Mouse (Mus musculus): ENCODE data around the gene Sgsm3.

Gene Sgsm3

DNA sequence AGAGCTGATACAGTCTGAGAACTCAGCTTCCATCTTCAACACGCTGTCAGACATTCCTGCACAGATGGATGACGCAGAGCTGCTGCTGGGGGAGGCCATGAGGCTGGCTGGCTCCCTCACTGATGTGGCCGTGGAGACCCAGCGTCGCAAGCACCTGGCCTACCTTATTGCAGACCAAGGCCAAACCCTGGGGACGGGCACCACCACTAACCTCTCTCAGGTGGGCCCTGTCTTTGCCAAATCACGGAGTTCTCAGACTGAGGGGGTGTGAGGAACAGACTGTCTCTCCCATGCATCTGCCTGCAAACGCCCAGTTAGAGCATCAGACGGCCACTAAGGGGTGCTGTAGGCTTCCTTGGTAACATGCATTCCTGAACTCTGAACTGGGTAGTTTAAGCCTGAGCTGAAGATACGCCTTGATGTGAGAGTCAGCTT lies 31.1 kb downstream of the Sgsm3 start:
- TF ChIP-seq GATA4 (IDR thresholded peaks at IDR 0.05; ENCODE audit: insufficient replicate concordance, low read length) = no peak

DNA sequence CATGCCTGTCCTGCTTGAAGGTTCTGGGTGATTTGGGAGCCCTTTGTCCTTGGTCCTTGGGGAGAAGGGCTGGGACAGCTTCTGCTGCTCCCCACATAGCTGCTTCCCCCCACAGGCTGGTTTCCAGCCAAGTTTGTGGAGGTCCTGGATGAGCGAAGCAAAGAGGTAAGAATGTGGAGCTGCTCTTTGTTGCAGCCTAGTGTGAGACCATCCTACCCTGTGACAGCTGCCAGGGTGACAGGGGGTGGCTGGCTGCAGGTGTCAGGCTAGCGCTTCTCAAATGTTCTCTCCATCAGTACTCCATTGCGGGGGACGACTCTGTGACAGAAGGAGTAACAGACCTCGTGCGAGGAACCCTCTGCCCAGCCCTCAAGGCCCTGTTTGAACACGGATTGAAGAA lies 32.5 kb downstream of the Sgsm3 start:
- no peak for TF ChIP-seq GATA4 (IDR thresholded peaks at IDR 0.05; ENCODE audit: insufficient replicate concordance, low read length)

DNA sequence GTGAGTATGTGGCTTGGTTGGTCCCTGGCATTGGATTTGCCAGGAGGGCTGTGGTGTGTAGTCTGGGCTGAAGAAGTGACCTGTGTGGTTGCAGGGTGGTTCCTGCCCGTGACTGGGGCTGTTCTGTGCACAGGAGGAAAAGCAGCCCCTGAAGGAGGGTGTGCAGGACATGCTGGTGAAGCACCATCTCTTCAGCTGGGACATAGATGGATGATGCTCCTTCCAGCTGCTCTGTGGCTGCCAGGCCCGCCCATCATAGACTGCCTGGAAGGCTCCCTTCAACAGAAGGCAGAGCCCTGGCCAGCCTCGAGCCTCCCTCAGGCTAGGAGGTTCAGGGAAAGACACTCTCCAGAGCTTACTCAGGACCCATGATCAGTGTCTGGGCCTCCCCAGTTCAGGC lies 34.0 kb downstream of the Sgsm3 start:
- TF ChIP-seq GATA4 (IDR thresholded peaks at IDR 0.05; ENCODE audit: insufficient replicate concordance, low read length) = no peak

- TF ChIP-seq GATA4 (IDR thresholded peaks at IDR 0.05; ENCODE audit: insufficient replicate concordance, low read length) = no peak
Measured at GRCm38 (mm10) chr15:81012359-81012758, 34.8 kb downstream of the Sgsm3 start.

DNA sequence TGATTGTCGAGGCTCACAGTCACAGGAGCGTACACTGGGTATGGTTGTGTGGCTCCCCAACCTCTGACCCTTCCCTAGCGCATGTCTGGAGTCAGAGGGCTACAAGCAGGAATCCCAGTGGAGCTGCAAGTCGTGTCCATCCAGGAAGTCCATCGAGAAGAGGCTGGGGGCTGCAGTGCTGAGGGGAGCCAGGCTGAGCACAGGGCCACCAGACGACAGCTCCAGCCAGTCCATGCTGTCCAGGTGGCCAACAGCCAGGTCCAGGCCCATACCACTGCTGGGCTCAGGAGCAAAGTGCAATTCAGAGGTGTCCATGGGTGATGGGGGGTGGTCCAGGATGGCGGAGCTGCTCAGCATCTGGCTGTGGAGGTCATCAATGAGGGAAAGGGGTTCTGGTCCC lies 35.6 kb downstream of the Sgsm3 start:
- no peak for TF ChIP-seq GATA4 (IDR thresholded peaks at IDR 0.05; ENCODE audit: insufficient replicate concordance, low read length)

DNA sequence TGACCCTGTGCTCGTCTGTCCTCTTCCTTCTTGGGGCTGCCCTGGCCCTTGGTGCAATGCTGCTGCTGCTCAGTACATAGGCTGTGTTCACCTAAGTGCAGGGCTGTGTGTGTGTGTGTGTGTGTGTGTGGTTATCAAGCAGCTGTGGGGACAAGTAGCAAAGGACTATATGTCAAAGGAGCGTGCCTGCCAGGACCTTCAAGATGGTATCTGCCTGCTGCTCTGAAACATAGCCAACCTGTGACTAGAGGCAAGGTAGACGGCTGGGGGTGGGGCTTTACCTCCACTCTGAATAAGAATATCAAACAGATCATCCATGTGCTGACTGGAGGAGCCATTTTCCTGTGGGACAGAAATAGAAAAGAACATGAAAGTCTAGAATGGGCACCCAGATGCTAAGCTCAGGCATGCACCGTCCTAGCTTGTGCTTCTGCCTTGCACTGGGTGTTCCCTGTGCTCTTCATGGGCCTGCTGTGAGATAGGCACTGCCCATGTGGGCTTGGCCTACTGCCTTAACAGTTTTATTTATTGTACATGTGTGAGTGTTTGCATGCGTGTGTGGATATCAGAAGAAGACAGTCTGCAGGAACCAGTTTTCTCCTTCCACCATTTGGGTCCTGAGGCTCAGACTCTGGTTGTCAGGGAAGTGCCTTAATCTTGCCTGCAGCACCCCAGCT lies 37.6 kb downstream of the Sgsm3 start:
- TF ChIP-seq GATA4 (IDR thresholded peaks at IDR 0.05; ENCODE audit: insufficient replicate concordance, low read length) = no peak

- TF ChIP-seq GATA4 (IDR thresholded peaks at IDR 0.05; ENCODE audit: insufficient replicate concordance, low read length) = no peak
Measured at GRCm38 (mm10) chr15:81016488-81016887, 38.9 kb downstream of the Sgsm3 start.

DNA sequence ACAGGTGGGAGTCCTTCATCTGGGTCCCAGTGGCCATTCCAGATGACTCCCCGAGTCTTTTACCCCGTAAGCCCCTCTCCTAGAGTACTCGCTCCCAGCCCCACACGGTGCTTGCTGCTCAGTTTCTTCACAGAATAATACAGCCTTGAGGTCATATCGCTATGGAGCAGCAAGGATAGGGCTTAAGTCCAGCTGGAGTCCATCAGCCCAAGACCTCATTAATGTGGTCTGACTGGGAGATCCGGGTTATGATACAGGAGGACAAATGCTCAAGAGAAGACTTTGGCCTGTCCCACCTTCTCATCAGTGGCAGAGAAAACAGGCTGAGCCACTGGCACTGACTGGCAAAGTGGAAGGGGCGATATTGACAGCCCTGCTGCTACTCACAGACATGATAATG lies 39.7 kb downstream of the Sgsm3 start:
- TF ChIP-seq GATA4 (IDR thresholded peaks at IDR 0.05; ENCODE audit: insufficient replicate concordance, low read length) = no peak

- TF ChIP-seq GATA4 (IDR thresholded peaks at IDR 0.05; ENCODE audit: insufficient replicate concordance, low read length) = no peak
Measured at GRCm38 (mm10) chr15:81021377-81021776, 43.8 kb downstream of the Sgsm3 start.

GRCm38 (mm10) chr15:81022437-81022836 lies 44.9 kb downstream of the Sgsm3 start:
- TF ChIP-seq GATA4 (IDR thresholded peaks at IDR 0.05; ENCODE audit: insufficient replicate concordance, low read length) = no peak

DNA sequence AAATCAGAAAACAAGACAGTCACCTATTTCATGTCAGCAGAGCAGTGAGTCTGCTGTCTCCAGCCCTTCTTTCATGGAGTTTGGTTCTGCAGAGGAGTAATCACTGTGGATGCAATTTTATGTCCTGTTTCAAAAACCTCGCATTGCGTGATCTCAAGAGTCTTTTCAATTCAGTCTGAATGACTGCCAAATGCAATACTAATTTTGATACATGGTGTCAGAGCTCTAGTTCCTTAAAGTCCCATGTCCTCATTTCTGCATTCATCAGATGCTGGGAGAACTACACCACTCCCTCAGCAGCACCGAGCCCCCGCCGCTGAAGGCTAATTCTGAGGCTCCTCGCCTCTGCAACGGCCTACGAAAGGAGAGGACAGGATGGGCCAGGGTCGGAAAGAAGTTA lies 46.3 kb downstream of the Sgsm3 start:
- no peak for TF ChIP-seq GATA4 (IDR thresholded peaks at IDR 0.05; ENCODE audit: insufficient replicate concordance, low read length)

DNA sequence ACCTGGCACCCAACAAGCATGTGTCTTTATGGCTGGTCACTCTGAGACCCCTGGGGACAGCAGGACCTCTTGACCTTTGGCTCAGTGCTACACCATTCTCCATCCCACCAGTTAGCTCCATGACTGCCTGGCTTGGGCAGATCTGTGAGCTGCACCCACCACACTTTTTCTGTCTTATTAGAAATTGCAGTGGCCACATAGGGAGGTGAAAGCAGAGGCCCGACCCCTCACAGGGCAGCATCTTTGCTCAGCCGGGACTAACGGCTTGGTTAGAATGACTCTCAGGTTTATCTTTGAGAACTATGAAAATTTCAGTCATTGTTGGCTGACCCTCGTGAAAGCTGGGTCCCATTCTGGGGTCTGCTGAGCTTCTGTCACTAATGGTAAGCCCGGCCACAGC lies 49.3 kb downstream of the Sgsm3 start:
- no peak for TF ChIP-seq GATA4 (IDR thresholded peaks at IDR 0.05; ENCODE audit: insufficient replicate concordance, low read length)

DNA sequence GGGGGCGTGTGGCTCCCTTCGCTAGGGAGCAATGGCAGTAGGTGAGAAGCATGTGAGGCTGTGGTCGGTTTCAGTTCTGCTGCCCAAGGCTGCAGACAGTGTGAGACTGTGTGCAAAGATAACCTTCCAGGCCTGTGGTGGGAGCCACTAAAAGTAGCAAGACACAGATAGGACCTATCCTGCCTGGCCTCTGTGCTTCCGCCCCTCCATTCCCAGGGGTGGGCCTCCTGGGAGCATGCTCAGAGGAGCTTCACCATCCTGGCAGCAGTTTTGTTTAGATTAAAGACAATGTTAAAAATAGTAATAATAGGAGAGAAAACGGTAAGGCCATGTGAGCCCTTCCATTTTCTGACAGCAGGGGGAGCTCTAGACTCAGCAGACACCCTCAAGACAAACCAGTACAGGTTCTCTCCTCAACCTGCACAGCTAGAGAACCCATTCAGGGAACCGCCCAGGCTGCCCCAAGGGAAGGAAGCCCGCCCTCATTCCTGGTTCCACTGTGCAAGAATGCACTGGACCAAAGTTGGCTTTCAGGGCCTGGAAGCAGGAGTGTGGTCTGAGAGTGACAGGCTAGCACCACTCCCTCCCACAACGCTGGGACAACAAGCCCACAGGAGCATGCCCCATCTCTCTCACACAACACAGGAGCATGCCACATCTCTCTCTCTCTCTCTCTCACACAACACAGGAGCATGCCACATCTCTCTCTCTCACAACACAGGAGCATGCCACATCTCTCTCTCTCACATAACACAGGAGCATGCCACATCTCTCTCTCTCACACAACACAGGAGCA lies 50.0 kb downstream of the Sgsm3 start:
- TF ChIP-seq GATA4 (IDR thresholded peaks at IDR 0.05; ENCODE audit: insufficient replicate concordance, low read length) = peak; percentile 19; the same call in 1 of the 2 replicates

DNA sequence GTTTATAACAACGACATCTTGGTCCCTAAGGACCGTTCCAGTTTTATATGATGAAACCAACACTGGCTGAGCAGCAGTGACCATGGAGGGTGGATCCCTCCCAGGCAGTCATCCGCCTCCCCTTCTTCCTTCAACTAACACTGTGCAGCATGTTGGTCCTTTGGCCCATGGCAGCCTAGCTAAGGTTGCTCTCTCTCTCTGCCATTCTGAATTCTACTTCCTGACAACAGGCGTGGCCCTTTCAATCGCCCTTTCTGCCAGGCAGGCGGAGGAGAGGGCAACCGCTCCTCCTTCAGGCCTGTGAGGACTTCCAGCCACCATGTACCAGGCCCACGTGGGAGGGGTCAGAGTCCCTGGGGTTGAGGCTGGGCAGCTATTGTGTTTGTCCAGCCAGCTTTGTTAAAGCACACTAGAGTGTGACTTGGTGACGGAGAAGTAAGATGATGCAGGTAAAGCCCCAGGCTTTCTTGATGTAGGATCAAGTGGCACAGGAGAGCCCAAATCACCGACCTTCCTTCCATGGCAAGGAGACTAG lies 53.4 kb downstream of the Sgsm3 start:
- no peak for TF ChIP-seq GATA4 (IDR thresholded peaks at IDR 0.05; ENCODE audit: insufficient replicate concordance, low read length)

- no peak for TF ChIP-seq GATA4 (IDR thresholded peaks at IDR 0.05; ENCODE audit: insufficient replicate concordance, low read length)
Measured at GRCm38 (mm10) chr15:81031611-81032010, 54.0 kb downstream of the Sgsm3 start.

- TF ChIP-seq GATA4 (IDR thresholded peaks at IDR 0.05; ENCODE audit: insufficient replicate concordance, low read length) = no peak
Measured at GRCm38 (mm10) chr15:81032941-81033629, 55.5 kb downstream of the Sgsm3 start.

All from liver, adult (tissue).